Mouse (Mus musculus) thymus, postnatal 14 days (tissue): ENCODE results near the gene Cyb561.

Source experiments
- DNase-seq: peaks from one replicate; pipeline ENCODE4 v3.0.0; 2021

The Cyb561 gene

DNA sequence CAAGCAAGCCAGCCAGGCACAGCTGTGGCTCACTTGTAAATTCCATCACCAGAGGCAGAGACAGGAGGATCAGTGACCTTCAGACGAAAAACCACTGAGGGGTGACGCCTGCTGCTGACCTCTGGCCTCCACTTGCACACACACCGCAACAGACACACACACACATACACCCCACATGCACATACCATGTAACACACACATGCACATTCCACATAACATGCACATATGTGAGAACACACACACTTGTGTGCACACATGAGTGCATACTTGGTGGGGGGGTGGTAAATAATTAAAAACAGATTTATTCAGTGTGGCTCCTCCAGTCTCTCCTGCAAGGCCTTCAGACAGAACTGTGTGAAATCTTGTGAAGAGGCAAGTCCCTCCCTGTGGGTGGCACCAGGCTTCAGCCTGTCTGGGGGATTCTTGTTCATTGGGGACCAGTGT lies 1.5 kb downstream of the Cyb561 start:
- DNase-seq: no peak

DNA sequence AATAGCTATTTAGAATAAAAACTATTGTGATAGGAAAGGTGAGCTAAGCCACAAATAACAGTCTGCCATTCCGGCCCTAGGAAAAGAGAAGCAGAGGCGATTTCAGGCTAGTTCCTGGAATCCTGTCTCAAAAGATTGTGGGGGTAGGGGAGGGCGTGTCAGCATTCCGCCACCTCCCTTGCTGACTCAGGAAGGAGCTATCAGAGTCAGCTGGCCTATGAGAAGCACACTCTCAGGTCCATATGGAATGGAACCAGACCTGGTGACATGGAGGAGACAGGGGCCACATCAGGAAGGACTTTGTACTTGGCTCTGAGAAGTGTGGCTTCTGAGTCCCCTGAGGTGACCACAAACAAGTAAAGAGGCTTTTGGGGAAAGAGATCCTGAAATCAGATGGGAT lies 2.6 kb downstream of the Cyb561 start:
- DNase-seq: no peak

DNA sequence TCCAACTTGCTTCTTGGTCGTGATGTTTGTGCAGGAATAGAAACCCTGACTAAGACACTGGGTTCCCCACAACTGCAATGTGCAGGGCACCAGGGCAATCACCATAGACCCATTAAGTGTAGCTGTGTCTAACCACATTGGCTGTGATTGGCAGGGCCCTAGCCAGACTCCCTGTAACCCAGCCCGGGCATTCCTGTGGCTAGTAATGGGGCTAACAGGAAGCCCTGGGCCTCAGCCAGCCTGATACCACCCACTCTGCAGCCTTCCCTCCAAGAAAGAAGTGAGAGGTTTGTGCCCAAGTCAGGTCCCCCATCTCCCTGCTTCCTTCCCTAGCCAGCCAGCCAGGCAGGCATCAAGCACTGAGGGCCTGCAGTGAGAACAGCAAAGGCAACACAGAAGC lies 4.9 kb downstream of the Cyb561 start:
- no peak for DNase-seq

DNA sequence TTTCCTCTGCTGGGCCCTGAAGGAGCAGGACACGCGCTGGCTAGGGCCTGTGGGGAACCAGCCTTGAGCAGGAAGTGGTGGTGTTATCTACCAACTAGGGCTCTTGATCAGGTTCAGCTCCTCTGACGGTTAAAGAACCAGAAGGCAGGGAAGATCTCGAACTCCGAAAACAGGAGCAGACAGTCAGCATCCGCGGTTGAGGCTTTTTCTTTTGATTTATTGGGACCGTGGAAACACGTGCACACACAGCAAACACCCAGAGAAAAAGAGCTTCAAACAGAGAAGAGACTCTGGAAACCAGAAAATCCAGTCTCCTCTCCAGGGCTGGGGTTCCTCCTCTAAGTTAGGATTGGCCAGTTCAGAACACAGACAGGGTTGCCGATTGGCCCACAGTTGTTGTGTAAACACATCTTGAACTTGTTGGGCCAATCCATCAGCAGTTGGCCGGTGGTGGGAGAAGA lies 6.4 kb downstream of the Cyb561 start:
- DNase-seq: peak; percentile 28

GRCm38 (mm10) chr11:105944770-105945672 lies 8.1 kb downstream of the Cyb561 start:
- DNase-seq: no peak

DNA sequence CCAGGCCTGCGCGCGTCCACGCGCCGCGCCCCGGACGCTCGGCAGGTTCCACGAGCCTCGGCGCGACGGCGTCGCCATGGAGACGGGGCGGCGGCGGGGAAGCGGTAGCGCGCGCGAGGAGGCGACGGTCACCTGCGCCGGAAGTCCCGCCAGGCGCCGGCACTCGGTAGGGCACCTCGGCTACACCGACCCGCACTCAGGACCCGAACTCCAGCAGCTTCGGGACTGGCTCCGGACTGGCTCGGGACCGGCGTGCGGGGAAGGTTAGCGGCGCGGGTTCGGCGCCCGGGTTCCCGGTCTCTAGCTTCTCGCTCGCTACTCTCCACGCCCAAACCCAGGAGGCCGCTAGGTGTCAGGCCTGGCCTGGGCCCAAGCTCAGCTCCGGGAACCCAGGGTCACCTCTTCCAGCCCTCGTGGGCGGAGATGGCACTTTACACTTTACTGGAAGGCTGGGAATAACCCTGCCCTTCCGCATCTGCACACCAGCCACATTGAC lies 9.0 kb downstream of the Cyb561 start:
- DNase-seq: peak; percentile 79

GRCm38 (mm10) chr11:105943133-105944102 lies 9.7 kb downstream of the Cyb561 start:
- DNase-seq: no peak

DNA sequence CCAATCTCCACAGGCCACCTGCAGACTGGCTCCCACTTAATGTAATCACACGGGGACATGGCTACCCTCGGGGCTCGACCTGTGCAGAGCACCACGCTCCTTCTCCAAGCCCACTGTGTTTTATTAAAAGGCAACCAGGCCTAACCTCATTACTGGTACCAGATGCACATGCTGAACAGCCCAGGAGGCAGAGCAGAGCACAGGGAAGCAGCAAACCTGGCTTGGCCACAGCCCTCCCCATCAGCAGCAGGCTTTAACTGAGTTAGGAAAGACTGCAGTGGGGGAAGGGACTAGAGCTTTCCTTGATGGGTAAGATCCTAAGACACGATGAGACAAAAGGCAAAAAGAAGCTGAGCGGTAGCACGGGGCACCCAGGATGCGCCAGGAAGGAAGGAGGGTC lies 11.2 kb downstream of the Cyb561 start:
- DNase-seq: no peak

DNA sequence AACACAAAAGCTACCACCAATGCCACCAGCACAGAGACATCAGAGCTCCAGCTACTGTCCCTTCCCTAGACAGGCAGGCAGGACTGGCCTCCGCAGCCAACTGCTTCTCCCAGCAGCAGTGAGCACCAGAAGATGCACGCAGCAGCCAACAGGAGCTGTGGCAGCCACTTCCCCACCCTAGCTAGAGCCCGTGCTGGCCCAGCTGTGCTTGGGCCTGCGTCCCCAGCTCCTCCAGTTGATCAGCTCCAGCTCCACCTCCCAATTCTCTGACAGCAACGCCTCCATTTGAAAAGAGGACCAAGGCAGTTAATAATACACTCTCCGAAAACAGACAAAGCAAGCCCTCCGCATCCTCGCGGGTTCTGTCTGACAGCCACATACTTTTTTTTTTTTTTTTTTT lies 14.4 kb downstream of the Cyb561 start:
- DNase-seq: no peak

GRCm38 (mm10) chr11:105936974-105937373 lies 16.2 kb downstream of the Cyb561 start:
- no peak for DNase-seq

- no peak for DNase-seq
Measured at GRCm38 (mm10) chr11:105936200-105936599, 16.9 kb downstream of the Cyb561 start.

GRCm38 (mm10) chr11:105935496-105935895 lies 17.6 kb downstream of the Cyb561 start:
- DNase-seq: no peak

DNA sequence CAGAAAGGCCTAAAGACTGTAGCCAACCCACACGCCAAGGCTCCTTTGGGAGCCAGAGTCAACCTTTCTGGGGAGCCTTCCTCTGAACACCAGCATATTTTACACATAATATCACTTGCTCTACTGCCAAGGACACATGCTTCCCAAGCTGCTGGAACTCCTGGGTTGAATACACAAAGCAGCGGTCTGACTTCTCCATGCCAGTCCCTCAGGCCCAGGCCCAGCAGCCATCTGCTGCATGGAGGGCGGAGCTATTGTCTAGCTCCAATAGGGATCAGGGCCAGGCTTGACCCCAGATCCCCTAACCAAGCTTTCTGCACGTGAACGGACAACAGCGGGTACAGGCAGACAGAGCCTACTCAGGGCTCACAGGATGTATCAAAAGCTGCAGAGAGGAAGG lies 18.3 kb downstream of the Cyb561 start:
- DNase-seq: no peak

DNA sequence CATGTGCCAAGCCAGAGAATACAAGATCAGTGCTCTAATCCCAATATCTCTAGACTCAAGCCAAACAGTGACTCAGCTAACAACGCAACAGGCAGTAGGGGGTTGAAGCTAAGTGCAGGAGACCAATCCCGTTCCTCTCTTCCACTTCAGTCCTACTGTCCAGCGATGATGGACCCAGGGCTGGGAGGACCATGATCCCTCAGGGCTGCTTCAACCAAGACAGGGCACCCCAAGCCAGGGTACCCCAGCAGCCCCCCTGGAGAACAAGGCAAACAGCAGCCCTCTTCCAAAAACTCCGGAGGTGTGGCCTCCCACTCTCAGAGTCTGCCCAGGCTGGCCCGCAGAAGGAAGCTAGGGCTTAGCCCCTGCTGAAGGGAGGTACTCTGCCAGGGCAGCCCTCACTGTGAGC lies 18.8 kb downstream of the Cyb561 start:
- no peak for DNase-seq

DNA sequence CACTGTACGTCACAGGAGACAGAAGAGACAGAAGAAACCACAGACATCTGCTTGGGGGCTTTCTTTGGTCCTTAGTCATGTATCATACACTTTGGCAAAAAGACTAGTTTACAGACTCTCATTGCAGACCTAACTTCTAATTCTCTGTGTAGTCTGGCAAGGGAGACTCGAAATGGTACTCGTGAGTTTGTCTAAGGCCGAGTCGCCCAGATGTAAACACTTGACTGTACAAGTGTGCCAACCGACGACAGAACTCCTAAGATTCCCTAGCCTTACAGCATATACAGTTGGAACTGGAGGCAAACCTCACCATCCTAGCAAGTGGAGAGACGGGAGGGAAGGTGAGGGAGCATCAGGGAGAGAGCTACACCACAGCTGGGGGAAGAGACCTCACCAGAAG lies 19.4 kb downstream of the Cyb561 start:
- no peak for DNase-seq

- no peak for DNase-seq
Measured at GRCm38 (mm10) chr11:105931380-105931779, 21.8 kb downstream of the Cyb561 start.

- no peak for DNase-seq
Measured at GRCm38 (mm10) chr11:105928171-105928570, 25.0 kb downstream of the Cyb561 start.

GRCm38 (mm10) chr11:105927065-105928030 lies 25.8 kb downstream of the Cyb561 start:
- peak; percentile 72 for DNase-seq

DNA sequence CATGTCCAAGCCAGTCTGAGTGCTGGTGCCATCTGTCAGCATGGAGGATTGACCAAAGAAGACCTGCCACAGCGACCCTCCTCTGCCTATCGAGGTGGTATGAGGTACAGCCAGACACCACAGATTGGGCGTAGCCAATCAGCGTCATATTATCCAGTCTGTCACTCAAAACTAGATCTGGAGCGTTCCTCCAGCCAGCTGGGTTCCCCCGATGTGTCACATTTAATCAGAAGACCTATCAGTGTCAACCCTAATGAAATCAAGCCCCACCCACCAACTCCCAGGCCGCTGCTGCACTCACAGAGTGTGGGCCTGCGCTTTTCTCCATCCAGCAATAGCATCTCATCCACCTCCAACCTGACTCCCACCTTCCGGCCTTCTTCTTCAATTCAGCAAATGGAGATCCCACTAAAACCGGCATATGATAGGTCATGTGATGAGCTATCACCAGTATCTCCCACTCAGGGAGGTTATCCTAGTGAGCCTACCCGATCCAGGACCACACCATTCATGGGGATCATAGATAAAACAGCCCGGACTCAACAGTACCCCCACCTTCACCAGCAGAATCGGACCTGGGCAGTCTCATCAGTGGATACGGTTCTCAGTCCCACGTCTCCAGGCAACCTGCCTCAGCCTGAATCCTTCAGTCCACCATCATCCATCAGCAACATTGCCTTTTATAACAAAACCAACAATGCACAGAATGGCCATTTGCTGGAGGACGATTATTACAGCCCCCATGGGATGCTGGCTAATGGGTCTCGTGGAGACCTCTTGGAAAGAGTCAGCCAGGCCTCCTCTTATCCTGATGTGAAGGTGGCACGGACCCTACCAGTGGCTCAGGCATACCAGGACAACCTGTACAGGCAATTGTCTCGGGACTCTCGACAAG lies 30.1 kb downstream of the Cyb561 start:
- DNase-seq: no peak

GRCm38 (mm10) chr11:105921275-105921674 lies 31.9 kb downstream of the Cyb561 start:
- DNase-seq: no peak

GRCm38 (mm10) chr11:105920836-105921235 lies 32.3 kb downstream of the Cyb561 start:
- DNase-seq: no peak
